Mouse (Mus musculus): ENCODE data around the gene Babam2. TPM values are rescaled to one million over a fixed set of nuclear protein-coding genes. Genes with fewer than 3 reads are reported as not detected.

Gene Babam2
- total and polyA plus RNA-seq, 3 experiments: 44.6 to 214 (median 65.0) TPM

GRCm38 (mm10) chr5:31888341-31888740 is 190.9 kb downstream of the Babam2 start:
- Histone ChIP-seq H3K4me3 (ENCODE audit: low read depth, low read length) (no peak overlapping the region), H3K9me3 (replicated peaks) (no peaks in the 10 kb centered on the region), H3K4me1 (ENCODE audit: insufficient read depth, low read depth, low read length) (no peaks in the 10 kb centered on the region), H3K36me3 (replicated peaks) (peaks cover 7% of the 10 kb centered on the region), H3K27me3 (ENCODE audit: insufficient read depth, low read length) (no peaks in the 10 kb centered on the region)
- ATAC-seq (ENCODE audit: extremely low read depth, insufficient number of reproducible peaks, low FRiP score, poor library complexity, severe bottlenecking): no peak
- TF ChIP-seq GATA1 (IDR thresholded peaks at IDR 0.05; ENCODE audit: borderline replicate concordance, low read length): no peak
- TF ChIP-seq GATA2 (IDR thresholded peaks at IDR 0.05; ENCODE audit: borderline replicate concordance, low read depth, low read length): no peak
- no peak for TF ChIP-seq POLR2AphosphoS5 (IDR thresholded peaks at IDR 0.05; ENCODE audit: insufficient replicate concordance, low read depth, low read length)
- TF ChIP-seq TAL1 (conservative IDR thresholded peaks at IDR 0.05; ENCODE audit: low read depth, low read length): no peak
- TF ChIP-seq CTCF (IDR thresholded peaks at IDR 0.05; ENCODE audit: low read depth, low read length): no peak
- no peak for DNase-seq (ENCODE audit: low spot score)

- Histone ChIP-seq H3K27me3 (ENCODE audit: insufficient read depth, low read length) (no peaks in the 10 kb centered on the region), H3K9me3 (replicated peaks) (no peaks in the 10 kb centered on the region), H3K36me3 (replicated peaks) (peaks cover 7% of the 10 kb centered on the region), H3K4me3 (ENCODE audit: low read depth, low read length) (no peak overlapping the region), H3K4me1 (ENCODE audit: insufficient read depth, low read depth, low read length) (no peaks in the 10 kb centered on the region)
- no peak for DNase-seq (ENCODE audit: low spot score)
- TF ChIP-seq GATA1 (IDR thresholded peaks at IDR 0.05; ENCODE audit: borderline replicate concordance, low read length) (no peak), TAL1 (conservative IDR thresholded peaks at IDR 0.05; ENCODE audit: low read depth, low read length) (no peak), CTCF (IDR thresholded peaks at IDR 0.05; ENCODE audit: low read depth, low read length) (no peak), POLR2AphosphoS5 (IDR thresholded peaks at IDR 0.05; ENCODE audit: insufficient replicate concordance, low read depth, low read length) (no peak), GATA2 (IDR thresholded peaks at IDR 0.05; ENCODE audit: borderline replicate concordance, low read depth, low read length) (no peak)
- no peak for ATAC-seq (ENCODE audit: extremely low read depth, insufficient number of reproducible peaks, low FRiP score, poor library complexity, severe bottlenecking)
Measured at GRCm38 (mm10) chr5:31892631-31893030, 195.1 kb downstream of the Babam2 start.

- H3K9me3 ChIP-seq (replicated peaks): no peaks in the 10 kb centered on the region
- no peaks in the 10 kb centered on the region for H3K4me1 ChIP-seq (ENCODE audit: insufficient read depth, low read depth, low read length)
- no peak for TF ChIP-seq POLR2AphosphoS5 (IDR thresholded peaks at IDR 0.05; ENCODE audit: insufficient replicate concordance, low read depth, low read length)
- TF ChIP-seq GATA1 (IDR thresholded peaks at IDR 0.05; ENCODE audit: borderline replicate concordance, low read length): no peak
- peaks cover 20% of the 10 kb centered on the region for H3K36me3 ChIP-seq (replicated peaks)
- no peak overlapping the region for H3K4me3 ChIP-seq (ENCODE audit: low read depth, low read length)
- DNase-seq (ENCODE audit: low spot score) (no peak), ATAC-seq (ENCODE audit: extremely low read depth, insufficient number of reproducible peaks, low FRiP score, poor library complexity, severe bottlenecking) (no peak)
- no peaks in the 10 kb centered on the region for H3K27me3 ChIP-seq (ENCODE audit: insufficient read depth, low read length)
Measured at GRCm38 (mm10) chr5:31899901-31900300, 202.4 kb downstream of the Babam2 start.

GRCm38 (mm10) chr5:31902144-31902543 is 204.7 kb downstream of the Babam2 start:
- no peaks in the 10 kb centered on the region for H3K27me3 ChIP-seq (ENCODE audit: insufficient read depth, low read length)
- no peaks in the 10 kb centered on the region for H3K4me1 ChIP-seq (ENCODE audit: insufficient read depth, low read depth, low read length)
- ATAC-seq (ENCODE audit: extremely low read depth, insufficient number of reproducible peaks, low FRiP score, poor library complexity, severe bottlenecking): no peak

GRCm38 (mm10) chr5:31902891-31903290 is 205.4 kb downstream of the Babam2 start:
- no peaks in the 10 kb centered on the region for H3K4me1 ChIP-seq (ENCODE audit: insufficient read depth, low read depth, low read length)
- TF ChIP-seq GATA1 (IDR thresholded peaks at IDR 0.05; ENCODE audit: borderline replicate concordance, low read length): no peak
- no peak for TF ChIP-seq POLR2AphosphoS5 (IDR thresholded peaks at IDR 0.05; ENCODE audit: insufficient replicate concordance, low read depth, low read length)
- no peak for TF ChIP-seq GATA2 (IDR thresholded peaks at IDR 0.05; ENCODE audit: borderline replicate concordance, low read depth, low read length)
- no peak for TF ChIP-seq TAL1 (conservative IDR thresholded peaks at IDR 0.05; ENCODE audit: low read depth, low read length)
- TF ChIP-seq CTCF (IDR thresholded peaks at IDR 0.05; ENCODE audit: low read depth, low read length): no peak
- no peak overlapping the region for H3K4me3 ChIP-seq (ENCODE audit: low read depth, low read length)
- no peak for ATAC-seq (ENCODE audit: extremely low read depth, insufficient number of reproducible peaks, low FRiP score, poor library complexity, severe bottlenecking)
- H3K9me3 ChIP-seq (replicated peaks): no peaks in the 10 kb centered on the region
- no peaks in the 10 kb centered on the region for H3K27me3 ChIP-seq (ENCODE audit: insufficient read depth, low read length)
- H3K36me3 ChIP-seq (replicated peaks): peaks cover 36% of the 10 kb centered on the region
- DNase-seq (ENCODE audit: low spot score): no peak

More at GRCm38 (mm10) chr5:31902144-31902543, 204.7 kb downstream of the Babam2 start:
- Histone ChIP-seq H3K9me3 (replicated peaks) (no peaks in the 10 kb centered on the region), H3K4me3 (ENCODE audit: low read depth, low read length) (no peak overlapping the region), H3K36me3 (replicated peaks) (peaks cover 36% of the 10 kb centered on the region)
- DNase-seq (ENCODE audit: low spot score): no peak
- TF ChIP-seq TAL1 (conservative IDR thresholded peaks at IDR 0.05; ENCODE audit: low read depth, low read length) (no peak), POLR2AphosphoS5 (IDR thresholded peaks at IDR 0.05; ENCODE audit: insufficient replicate concordance, low read depth, low read length) (no peak), CTCF (IDR thresholded peaks at IDR 0.05; ENCODE audit: low read depth, low read length) (no peak), GATA2 (IDR thresholded peaks at IDR 0.05; ENCODE audit: borderline replicate concordance, low read depth, low read length) (no peak), GATA1 (IDR thresholded peaks at IDR 0.05; ENCODE audit: borderline replicate concordance, low read length) (no peak)

GRCm38 (mm10) chr5:31904968-31905683 is 207.6 kb downstream of the Babam2 start:
- ATAC-seq (ENCODE audit: extremely low read depth, insufficient number of reproducible peaks, low FRiP score, poor library complexity, severe bottlenecking): no peak
- H3K9me3 ChIP-seq (replicated peaks): no peaks in the 10 kb centered on the region
- TF ChIP-seq POLR2AphosphoS5 (IDR thresholded peaks at IDR 0.05; ENCODE audit: insufficient replicate concordance, low read depth, low read length) (no peak), GATA2 (IDR thresholded peaks at IDR 0.05; ENCODE audit: borderline replicate concordance, low read depth, low read length) (no peak), TAL1 (conservative IDR thresholded peaks at IDR 0.05; ENCODE audit: low read depth, low read length) (no peak), CTCF (IDR thresholded peaks at IDR 0.05; ENCODE audit: low read depth, low read length) (no peak), GATA1 (IDR thresholded peaks at IDR 0.05; ENCODE audit: borderline replicate concordance, low read length) (no peak)
- H3K36me3 ChIP-seq (replicated peaks): peaks cover 41% of the 10 kb centered on the region
- no peak for DNase-seq (ENCODE audit: low spot score)
- no peak overlapping the region for H3K4me3 ChIP-seq (ENCODE audit: low read depth, low read length)
- no peaks in the 10 kb centered on the region for H3K4me1 ChIP-seq (ENCODE audit: insufficient read depth, low read depth, low read length)
- H3K27me3 ChIP-seq (ENCODE audit: insufficient read depth, low read length): no peaks in the 10 kb centered on the region
